Mouse (Mus musculus) ES-E14 (cell line): Measurements from ENCODE around the gene Acvr2a.

Experiments used
- CHD2 ChIP-seq: IDR thresholded peaks from 2 replicates; pipeline ENCODE4 v1.6.1; 2014; ENCODE audit warnings: mild to moderate bottlenecking, low read depth, low read length, inconsistent platforms
- MAFK ChIP-seq: IDR thresholded peaks from 2 replicates; pipeline ENCODE4 v1.6.1; 2014; ENCODE audit warnings: mild to moderate bottlenecking, low read depth, low read length, inconsistent platforms; ENCODE audit not compliant: insufficient read depth
- ZC3H11A ChIP-seq: IDR thresholded peaks from 2 replicates; pipeline ENCODE4 v1.6.1; 2012; ENCODE audit warnings: low read depth, mild to moderate bottlenecking, inconsistent platforms, low read length, borderline replicate concordance
- ZNF384 ChIP-seq: IDR thresholded peaks from 2 replicates; pipeline ENCODE4 v1.6.1; 2012; ENCODE audit warnings: low read depth, low read length, inconsistent platforms

DNA sequence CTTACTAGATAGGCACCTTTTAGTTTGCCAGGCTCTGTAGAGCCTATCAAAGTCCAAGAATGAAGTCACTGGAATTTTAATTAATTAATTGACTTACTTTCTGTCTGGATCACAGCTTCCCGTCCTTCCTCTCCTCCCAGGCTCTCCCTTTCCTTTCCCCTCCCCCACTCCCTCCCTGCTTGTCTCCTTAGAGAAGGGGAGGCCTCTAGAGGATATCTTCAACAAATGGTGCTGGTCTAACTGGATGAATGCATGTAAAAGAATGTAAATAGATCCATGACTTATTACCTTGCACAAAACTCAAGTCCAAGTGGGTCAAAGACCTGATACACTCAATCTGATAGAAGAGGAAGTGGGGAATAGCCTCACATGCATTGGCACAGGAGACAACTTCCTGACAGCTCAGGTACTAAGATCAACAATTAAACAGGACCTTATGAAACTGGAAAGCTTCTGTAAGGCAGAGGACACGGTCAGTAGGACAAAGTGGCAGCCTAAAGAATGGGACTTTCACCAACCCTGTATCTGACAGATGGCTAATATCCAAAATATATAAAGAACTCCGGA, 20.1 kb downstream of the Acvr2a start:
- TF ChIP-seq ZC3H11A, result no peak
- TF ChIP-seq ZNF384, result no peak
- no peak for TF ChIP-seq CHD2
- no peak for TF ChIP-seq MAFK
